Mouse (Mus musculus) embryonic facial prominence, embryonic 15.5 days (tissue): ENCODE measurements at regions not wholly inside any gene's neighbourhood (a gene's known extent, or its start where the extent isn't known, plus 50 kb on each side); places are given as distances from the start of the nearest gene placed in this dataset.
"Not testable (repeated sequence)": the region's sequence is repeated elsewhere in the genome, so short reads cannot be mapped to it uniquely, and the experiment has no call there.

ENCODE experiments used
- ATAC-seq: fragments of 200-750 bp; cut with Nextera tagmentation; 2 replicates; pipeline ENCODE4 v1.8.0; 2017; ENCODE audit warnings: low read depth, moderate TSS enrichment; ENCODE audit not compliant: insufficient number of reproducible peaks, low FRiP score, low TSS enrichment
- H3K27ac ChIP-seq: fragments of 300-500 bp; sonication (generic); replicated peaks from 2 replicates; pipeline ENCODE4 v1.5.1; 2015; ENCODE audit warnings: mild to moderate bottlenecking, inconsistent platforms
- H3K27me3 ChIP-seq: fragments of 300-500 bp; sonication (generic); 2 replicates; pipeline ENCODE4 v1.6.1; 2015; ENCODE audit warnings: inconsistent platforms
- H3K36me3 ChIP-seq: fragments of 300-500 bp; sonication (generic); 2 replicates; pipeline ENCODE4 v1.6.1; 2015; ENCODE audit warnings: mild to moderate bottlenecking, inconsistent platforms
- H3K4me1 ChIP-seq: fragments of 300-500 bp; sonication (generic); 2 replicates; pipeline ENCODE4 v1.6.1; 2015; ENCODE audit warnings: inconsistent platforms
- H3K4me2 ChIP-seq: fragments of 300-500 bp; sonication (generic); replicated peaks from 2 replicates; pipeline ENCODE4 v1.6.1; 2015; ENCODE audit warnings: mild to moderate bottlenecking, inconsistent platforms
- H3K4me3 ChIP-seq: fragments of 300-500 bp; sonication (generic); replicated peaks from 2 replicates; pipeline ENCODE4 v1.5.1; 2015; ENCODE audit warnings: mild to moderate bottlenecking, inconsistent platforms
- H3K9ac ChIP-seq: fragments of 300-500 bp; sonication (generic); 2 replicates; pipeline ENCODE4 v1.6.1; 2015; ENCODE audit warnings: inconsistent platforms
- H3K9me3 ChIP-seq: fragments of 300-500 bp; sonication (generic); replicated peaks from 2 replicates; pipeline ENCODE4 v1.6.1; 2016; ENCODE audit warnings: inconsistent platforms
- WGBS: fragments of 180-500 bp; shearing (Covaris S2); methylation state at CpG from one replicate; pipeline ENCODE4 v1.1.7; 2015; 5-methylcytosine and 5-hydroxymethylcytosine counted together

DNA sequence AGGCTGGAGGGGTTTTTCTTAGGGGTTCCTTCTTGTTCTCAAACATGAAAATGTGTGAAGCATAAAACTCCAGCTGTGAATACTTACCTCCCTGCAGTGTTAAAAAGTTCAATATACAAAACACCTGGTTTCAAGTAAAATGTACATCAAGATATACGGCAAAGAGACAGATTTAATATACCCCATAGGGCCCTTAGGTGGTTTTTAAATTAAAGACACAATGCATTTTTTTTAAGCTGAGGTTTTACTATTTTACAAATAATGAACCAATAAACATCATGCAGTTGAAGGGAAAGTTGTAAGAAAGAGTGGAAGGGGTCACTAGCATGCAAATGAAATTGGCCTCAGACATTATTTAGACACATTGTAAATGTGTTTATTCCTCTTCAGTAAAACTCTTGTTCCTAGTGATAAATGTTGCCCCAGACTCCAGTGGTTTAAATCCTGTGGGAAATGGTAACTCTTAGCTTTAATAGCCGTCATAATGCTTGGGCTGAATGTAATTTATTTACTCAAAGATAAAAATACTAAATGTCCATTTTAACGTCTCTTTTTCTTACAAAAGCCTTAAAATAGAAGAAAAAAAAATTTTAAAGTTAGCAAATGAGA lies 1337.9 kb downstream of the Efnb2 start:
- Histone ChIP-seq H3K9ac (no peak overlapping the region), H3K27me3 (no peaks in the 10 kb centered on the region), H3K36me3 (no peaks in the 10 kb centered on the region), H3K27ac (no peak overlapping the region), H3K4me1 (no peaks in the 10 kb centered on the region), H3K4me3 (no peak overlapping the region), H3K4me2 (no peak overlapping the region), H3K9me3 (no peaks in the 10 kb centered on the region)
- ATAC-seq: no peak
- 51% methylated on average over 3 of the region's 3 CpGs for whole genome bisulfite sequencing

DNA sequence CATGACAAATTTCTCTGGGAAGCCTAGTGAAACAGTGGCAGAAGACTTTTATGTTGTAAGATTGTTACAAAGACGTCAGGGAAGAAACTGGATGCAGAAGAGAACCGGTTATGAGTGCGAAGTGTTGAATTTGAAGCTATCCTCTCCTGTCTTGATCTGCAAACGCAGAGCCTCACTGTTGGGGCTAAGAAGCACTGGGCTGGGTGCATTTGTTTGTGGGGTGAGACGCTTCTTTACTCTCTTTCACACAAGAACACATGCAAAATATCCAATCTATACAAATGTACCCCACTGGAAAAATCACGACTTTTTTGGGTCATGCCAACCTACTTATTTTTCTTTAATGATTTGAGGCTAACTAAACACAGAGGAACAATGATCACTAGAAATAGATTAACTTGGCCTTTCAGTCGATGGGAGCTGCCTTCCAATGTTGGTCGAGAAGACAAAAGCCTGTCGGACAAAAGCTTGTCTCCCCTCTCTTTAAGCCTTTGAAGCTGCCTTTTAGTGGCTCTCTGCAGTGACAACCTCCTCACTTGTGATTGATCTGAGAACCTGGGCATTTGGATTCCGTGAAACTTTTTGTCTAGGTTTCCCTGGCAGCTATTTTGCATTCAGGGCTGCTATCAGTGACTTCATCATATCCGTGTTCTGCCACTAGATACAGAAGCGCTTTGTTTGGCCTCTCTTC lies 1338.5 kb downstream of the Efnb2 start:
- H3K36me3 ChIP-seq: no peaks in the 10 kb centered on the region
- H3K4me3 ChIP-seq: no peak overlapping the region
- H3K9ac ChIP-seq: no peak overlapping the region
- 56% methylated on average over 12 of the region's 12 CpGs for WGBS
- H3K9me3 ChIP-seq: no peaks in the 10 kb centered on the region
- H3K4me2 ChIP-seq: no peak overlapping the region
- H3K27ac ChIP-seq: no peak overlapping the region
- no peak for ATAC-seq
- H3K27me3 ChIP-seq: no peaks in the 10 kb centered on the region
- no peaks in the 10 kb centered on the region for H3K4me1 ChIP-seq

DNA sequence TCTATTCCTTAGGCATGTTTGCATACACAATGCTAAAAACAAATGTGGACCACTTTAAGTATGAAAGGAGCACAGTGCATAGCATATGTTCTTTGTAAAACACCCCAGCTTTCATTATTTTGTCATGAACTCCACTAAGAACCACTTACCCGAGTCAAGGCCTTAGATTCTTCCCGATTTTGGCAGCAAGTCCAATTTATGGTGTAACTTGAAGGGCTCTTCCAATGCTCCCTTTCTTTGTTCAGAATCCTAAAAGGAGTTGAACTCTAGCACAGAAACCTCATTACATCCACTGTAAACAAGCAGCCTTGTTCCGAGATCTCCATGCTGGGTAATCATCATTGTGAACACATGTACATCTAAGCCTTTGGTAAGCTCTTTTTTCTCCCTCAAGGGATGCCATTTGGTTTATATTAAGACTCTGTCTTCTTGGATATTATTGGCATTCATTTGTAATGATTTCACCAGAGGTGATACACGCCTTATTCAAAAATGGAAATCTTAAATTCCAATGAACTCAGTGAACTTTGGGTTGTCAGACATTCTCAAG lies 1344.2 kb downstream of the Efnb2 start:
- 29% methylated on average over 4 of the region's 4 CpGs for WGBS
- no peaks in the 10 kb centered on the region for H3K36me3 ChIP-seq
- H3K9me3 ChIP-seq: no peaks in the 10 kb centered on the region
- no peak overlapping the region for H3K4me3 ChIP-seq
- H3K27ac ChIP-seq: no peak overlapping the region
- H3K27me3 ChIP-seq: no peaks in the 10 kb centered on the region
- H3K4me1 ChIP-seq: no peaks in the 10 kb centered on the region
- H3K4me2 ChIP-seq: no peak overlapping the region
- H3K9ac ChIP-seq: no peak overlapping the region
- ATAC-seq: no peak

DNA sequence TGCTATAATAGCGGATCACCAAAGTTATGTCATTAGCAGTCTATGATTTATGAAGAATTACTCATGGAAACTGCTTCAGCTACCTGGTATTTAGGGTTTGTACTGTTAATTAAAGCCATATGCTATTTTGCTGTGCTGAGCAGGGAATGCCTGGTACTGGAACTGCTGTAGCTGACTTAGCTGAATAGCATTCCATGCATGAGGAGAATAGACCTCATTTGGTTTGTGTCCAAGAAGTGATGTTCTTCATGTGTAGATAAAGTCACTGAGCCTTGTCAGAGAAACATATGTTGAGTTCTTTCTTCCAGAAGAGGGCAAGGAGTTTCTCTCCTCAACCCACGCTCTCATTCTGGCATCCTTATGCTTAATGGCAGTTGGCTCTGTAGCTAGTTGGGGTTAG lies 1351.8 kb downstream of the Efnb2 start:
- no peak overlapping the region for H3K27ac ChIP-seq
- H3K9ac ChIP-seq: no peak overlapping the region
- ATAC-seq: no peak
- H3K4me3 ChIP-seq: no peak overlapping the region
- no peaks in the 10 kb centered on the region for H3K9me3 ChIP-seq
- WGBS: 78% methylated on average over 2 of the region's 2 CpGs
- no peaks in the 10 kb centered on the region for H3K36me3 ChIP-seq
- H3K27me3 ChIP-seq: no peaks in the 10 kb centered on the region
- H3K4me1 ChIP-seq: no peaks in the 10 kb centered on the region
- no peak overlapping the region for H3K4me2 ChIP-seq

DNA sequence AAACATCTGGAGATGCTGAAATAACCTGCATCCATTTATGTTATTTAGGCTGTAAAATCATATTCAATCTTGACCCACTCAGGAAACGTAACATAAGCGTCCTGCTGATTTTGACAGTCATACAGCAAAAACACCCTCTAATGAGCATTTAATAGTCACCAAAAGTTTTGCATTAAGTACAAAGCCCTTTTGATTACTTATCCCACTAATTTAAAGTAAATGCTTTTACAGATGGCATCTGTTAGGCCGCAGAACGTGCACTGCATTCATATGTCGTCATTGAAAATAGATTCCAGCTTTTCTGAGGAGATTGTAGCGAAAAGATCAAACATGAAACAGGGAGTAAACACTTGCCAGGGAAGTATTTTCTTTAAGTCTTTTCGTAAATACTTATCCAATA lies 1371.7 kb downstream of the Efnb2 start:
- Histone ChIP-seq H3K36me3 (no peaks in the 10 kb centered on the region), H3K4me2 (no peak overlapping the region), H3K4me1 (no peaks in the 10 kb centered on the region), H3K4me3 (no peak overlapping the region), H3K27ac (no peak overlapping the region), H3K9me3 (no peaks in the 10 kb centered on the region), H3K9ac (no peak overlapping the region), H3K27me3 (no peaks in the 10 kb centered on the region)
- ATAC-seq: no peak
- 30% methylated on average over 7 of the region's 7 CpGs for WGBS

DNA sequence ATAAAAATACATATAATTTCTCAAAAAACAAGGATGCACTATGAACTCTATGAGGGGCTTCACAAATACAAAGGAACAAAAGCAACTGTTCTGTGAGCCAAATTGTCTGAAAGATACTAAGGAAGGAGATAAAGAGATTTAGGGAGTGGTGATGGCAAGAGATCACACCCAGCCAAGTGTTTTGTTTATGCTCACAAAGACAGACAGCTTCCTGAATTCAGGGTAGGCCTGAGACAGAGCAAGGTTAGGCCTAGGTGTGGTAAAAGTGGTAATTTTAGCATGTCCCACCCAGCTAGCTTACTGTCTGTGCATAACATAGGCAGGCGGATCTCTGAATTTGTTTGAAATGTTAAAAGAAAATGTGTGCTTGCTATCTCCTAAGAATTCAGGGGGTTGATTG lies 1374.5 kb downstream of the Efnb2 start:
- WGBS: 76% methylated on average over 1 of the region's 1 CpGs

DNA sequence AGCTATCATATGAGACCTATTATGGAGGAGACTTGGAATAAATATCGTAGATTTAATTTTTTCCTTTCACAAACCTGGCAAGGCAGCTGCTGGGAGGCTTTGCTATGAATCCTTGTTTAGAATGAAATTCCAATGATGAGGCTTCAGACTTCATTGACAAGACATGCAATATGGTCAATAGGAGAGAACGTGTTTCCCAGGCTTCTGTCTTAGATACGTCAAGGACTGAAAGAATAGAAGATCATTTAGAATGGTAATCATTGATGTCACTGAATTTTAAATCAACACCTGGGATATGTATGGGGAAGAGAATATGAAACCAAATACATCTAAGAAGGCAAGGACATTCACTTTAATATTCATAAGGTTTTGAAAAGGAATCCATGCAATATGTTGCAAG lies 1393.6 kb downstream of the Efnb2 start:
- Histone ChIP-seq H3K4me3 (no peak overlapping the region), H3K4me1 (no peaks in the 10 kb centered on the region), H3K36me3 (no peaks in the 10 kb centered on the region), H3K27me3 (no peaks in the 10 kb centered on the region), H3K9ac (no peak overlapping the region), H3K4me2 (no peak overlapping the region), H3K9me3 (no peaks in the 10 kb centered on the region), H3K27ac (no peak overlapping the region)
- WGBS: 70% methylated on average over 3 of the region's 3 CpGs
- ATAC-seq: no peak

More for the DNA sequence above, 1374.5 kb downstream of the Efnb2 start:
- Histone ChIP-seq H3K27ac (no peak overlapping the region), H3K4me1 (no peaks in the 10 kb centered on the region), H3K4me2 (no peak overlapping the region), H3K9me3 (no peaks in the 10 kb centered on the region), H3K27me3 (no peaks in the 10 kb centered on the region), H3K9ac (no peak overlapping the region), H3K4me3 (no peak overlapping the region), H3K36me3 (no peaks in the 10 kb centered on the region)
- ATAC-seq: no peak

DNA sequence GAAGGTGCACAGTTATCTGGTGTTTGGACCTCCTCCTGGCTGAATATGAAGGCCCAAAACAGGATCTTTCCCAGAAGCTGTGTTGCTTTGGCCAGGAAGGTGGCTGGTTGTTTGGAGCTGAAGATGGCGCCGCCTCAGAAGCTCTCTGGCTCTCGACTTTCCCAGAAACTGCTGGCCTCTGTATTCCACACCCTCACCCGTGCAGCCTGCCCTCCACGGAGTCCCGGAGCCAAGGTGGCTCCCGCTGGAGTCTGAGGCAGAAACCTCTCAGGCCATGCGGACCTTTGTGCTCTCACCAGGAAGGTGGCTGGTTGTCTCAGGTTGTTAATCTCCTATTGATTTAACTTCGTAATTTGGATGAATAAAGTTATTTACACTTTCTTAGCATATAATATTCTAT lies 1406.7 kb downstream of the Efnb2 start:
- H3K9me3 ChIP-seq, H3K4me2 ChIP-seq, H3K27ac ChIP-seq, H3K4me1 ChIP-seq, H3K27me3 ChIP-seq, H3K36me3 ChIP-seq, ATAC-seq, H3K4me3 ChIP-seq, H3K9ac ChIP-seq: not testable (repeated sequence)
- 91% methylated on average over 9 of the region's 9 CpGs for WGBS

DNA sequence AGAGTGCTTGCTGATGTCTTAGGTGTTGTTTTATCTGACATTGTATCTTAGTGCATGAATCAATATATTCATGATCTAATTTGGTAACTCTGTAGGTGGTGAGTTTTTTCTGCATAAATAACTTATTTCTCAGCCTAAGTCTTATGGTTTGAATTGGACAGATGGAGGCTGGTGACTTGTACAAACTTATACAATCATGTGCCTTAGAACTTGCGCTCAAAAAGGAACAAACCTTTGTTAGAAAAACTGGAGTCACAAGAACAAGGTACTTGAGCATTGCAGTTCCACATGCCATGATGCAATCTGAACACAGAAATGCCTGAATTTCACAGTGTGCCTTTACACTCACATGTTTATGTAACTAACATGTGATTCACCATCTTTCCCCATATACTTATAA lies 1420.7 kb downstream of the Efnb2 start:
- Histone ChIP-seq H3K4me3 (no peak overlapping the region), H3K27ac (no peak overlapping the region), H3K27me3 (no peaks in the 10 kb centered on the region), H3K4me2 (no peak overlapping the region), H3K4me1 (no peaks in the 10 kb centered on the region), H3K9ac (no peak overlapping the region), H3K9me3 (no peaks in the 10 kb centered on the region), H3K36me3 (no peaks in the 10 kb centered on the region)
- ATAC-seq: no peak
- 89% methylated on average over 1 of the region's 1 CpGs for WGBS

DNA sequence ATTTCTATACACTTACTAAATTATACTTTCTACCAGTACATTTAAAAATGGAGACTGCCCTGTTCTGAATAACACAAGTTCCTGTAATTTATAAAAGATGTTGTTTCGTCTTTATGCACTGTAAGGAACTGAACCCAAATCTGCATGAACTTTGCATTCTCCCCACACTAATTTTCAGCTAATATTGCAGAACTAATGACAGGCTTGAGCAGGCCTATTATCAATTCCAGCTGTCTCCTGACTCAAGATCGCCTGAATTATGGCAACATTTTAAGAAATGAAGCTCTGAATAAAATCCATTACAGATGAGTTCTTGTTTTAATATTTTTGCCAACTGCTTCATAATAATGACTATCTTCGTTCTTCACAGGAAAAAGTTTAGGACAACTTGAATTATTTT lies 1427.0 kb downstream of the Efnb2 start:
- ATAC-seq: no peak
- H3K4me2 ChIP-seq: no peak overlapping the region
- H3K27ac ChIP-seq: no peak overlapping the region
- no peaks in the 10 kb centered on the region for H3K36me3 ChIP-seq
- WGBS: 34% methylated on average over 3 of the region's 3 CpGs
- H3K4me1 ChIP-seq: no peaks in the 10 kb centered on the region
- no peaks in the 10 kb centered on the region for H3K27me3 ChIP-seq
- no peaks in the 10 kb centered on the region for H3K9me3 ChIP-seq
- no peak overlapping the region for H3K9ac ChIP-seq
- H3K4me3 ChIP-seq: no peak overlapping the region

DNA sequence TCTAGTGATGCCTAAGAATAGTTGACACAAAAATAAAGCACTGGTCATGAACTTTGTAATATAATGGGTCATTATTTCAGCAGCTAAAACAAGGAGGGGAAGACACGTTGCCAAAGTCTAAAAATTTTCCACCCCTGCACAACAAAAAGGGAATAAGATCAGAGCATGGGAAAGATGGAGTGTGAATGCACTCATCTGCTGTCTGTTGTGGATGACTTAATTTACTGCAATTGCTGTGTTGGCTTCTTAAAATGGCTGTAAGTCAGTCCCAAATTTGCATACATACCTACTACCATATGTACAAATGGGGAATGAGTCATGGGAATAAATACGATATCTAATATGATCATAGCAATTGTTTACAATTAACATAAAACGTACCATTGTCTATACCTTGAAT lies 1441.7 kb downstream of the Efnb2 start:
- Histone ChIP-seq H3K4me1 (no peaks in the 10 kb centered on the region), H3K4me3 (no peak overlapping the region), H3K36me3 (no peaks in the 10 kb centered on the region), H3K27me3 (no peaks in the 10 kb centered on the region), H3K27ac (no peak overlapping the region), H3K9ac (no peak overlapping the region), H3K9me3 (no peaks in the 10 kb centered on the region), H3K4me2 (no peak overlapping the region)
- 63% methylated on average over 3 of the region's 3 CpGs for WGBS
- no peak for ATAC-seq

DNA sequence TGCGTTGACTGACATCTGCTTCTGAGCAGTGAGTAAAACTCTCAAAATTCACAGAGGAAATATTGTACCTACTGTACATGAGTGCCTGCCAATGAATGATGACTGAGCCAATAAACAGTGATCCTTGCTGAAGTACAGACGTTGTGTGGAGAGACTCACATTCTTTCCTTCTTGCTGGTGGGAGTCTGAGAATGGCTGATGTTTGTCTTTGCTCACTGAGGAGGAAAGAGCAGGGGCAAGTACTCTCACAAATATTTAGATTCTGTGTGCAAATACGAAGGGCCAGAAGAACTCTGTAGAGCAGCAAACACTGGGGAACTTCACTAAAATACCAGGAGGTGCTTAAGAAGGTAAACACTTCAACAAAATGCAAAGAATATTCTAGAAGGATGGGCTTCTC lies 1453.9 kb downstream of the Efnb2 start:
- H3K27ac ChIP-seq: no peak overlapping the region
- no peaks in the 10 kb centered on the region for H3K9me3 ChIP-seq
- no peaks in the 10 kb centered on the region for H3K27me3 ChIP-seq
- H3K36me3 ChIP-seq: no peaks in the 10 kb centered on the region
- H3K4me2 ChIP-seq: no peak overlapping the region
- WGBS: 63% methylated on average over 3 of the region's 3 CpGs
- no peak overlapping the region for H3K4me3 ChIP-seq
- H3K9ac ChIP-seq: no peak overlapping the region
- no peaks in the 10 kb centered on the region for H3K4me1 ChIP-seq
- ATAC-seq: no peak
